Mouse (Mus musculus): ENCODE measurements around the gene Fermt3. TPM values are rescaled to one million over a fixed set of nuclear protein-coding genes. Genes with fewer than 3 reads are reported as not detected.

Fermt3 gene
- polyA plus RNA-seq, 1 experiment from 2014 or later, result 8.2 TPM

- Histone ChIP-seq H3K36me3 (peaks cover 19% of the 10 kb centered on the region), H3K27ac (replicated peaks) (peak within 1 kb of the TSS; percentile 95), H3K4me3 (peak within 1 kb of the TSS; percentile 78), H3K27me3 (peaks cover 37% of the 10 kb centered on the region), H3K9me3 (no peaks in the 10 kb centered on the region), H3K4me2 (replicated peaks) (peak within 1 kb of the TSS; percentile 94), H3K4me1 (peaks cover 58% of the 10 kb centered on the region), H3K9ac (replicated peaks) (peak within 1 kb of the TSS; percentile 92)
- WGBS, result under 1% methylated on average over 76 of the region's 84 CpGs
- peak; percentile 69 for ATAC-seq (ENCODE audit: low FRiP score, low read depth)
Observed at GRCm38 (mm10) chr19:6974211-6975205, 44.8 kb downstream of the Fermt3 start, which contains the start of gene Ppp1r14b. Ppp1r14b (plus strand) TSS chr19:6974968.

- Histone ChIP-seq H3K27me3 (peaks cover 45% of the 10 kb centered on the region), H3K36me3 (peaks cover 19% of the 10 kb centered on the region), H3K4me1 (peaks cover 56% of the 10 kb centered on the region), H3K9me3 (no peaks in the 10 kb centered on the region), H3K4me2 (replicated peaks) (peak overlapping the region; percentile 94), H3K4me3 (peak overlapping the region; percentile 78), H3K27ac (replicated peaks) (peak overlapping the region; percentile 95; the same call in 1 of the 2 replicates), H3K9ac (replicated peaks) (peak overlapping the region; percentile 92)
- ATAC-seq (ENCODE audit: low FRiP score, low read depth), result no peak
- WGBS, result 36% methylated on average over 11 of the region's 12 CpGs
Observed at GRCm38 (mm10) chr19:6973581-6974190, 45.6 kb downstream of the Fermt3 start.

- H3K27ac ChIP-seq (replicated peaks), result no peak overlapping the region
- no peak for ATAC-seq (ENCODE audit: low FRiP score, low read depth)
- H3K9ac ChIP-seq (replicated peaks), result no peak overlapping the region
- H3K27me3 ChIP-seq, result peaks cover 57% of the 10 kb centered on the region
- no peak overlapping the region for H3K4me2 ChIP-seq (replicated peaks)
- peaks cover 43% of the 10 kb centered on the region for H3K4me1 ChIP-seq
- H3K4me3 ChIP-seq, result no peak overlapping the region
- peaks cover 9% of the 10 kb centered on the region for H3K36me3 ChIP-seq
- 81% methylated on average over 13 of the region's 13 CpGs for WGBS
- no peaks in the 10 kb centered on the region for H3K9me3 ChIP-seq
Observed at GRCm38 (mm10) chr19:6972247-6972917, 46.9 kb downstream of the Fermt3 start.

GRCm38 (mm10) chr19:6971644-6972043, 47.6 kb downstream of the Fermt3 start:
- no peak overlapping the region for H3K27ac ChIP-seq (replicated peaks)
- no peak overlapping the region for H3K4me2 ChIP-seq (replicated peaks)
- peaks cover 37% of the 10 kb centered on the region for H3K4me1 ChIP-seq
- H3K9ac ChIP-seq (replicated peaks), result no peak overlapping the region
- H3K27me3 ChIP-seq, result peaks cover 57% of the 10 kb centered on the region
- no peak for ATAC-seq (ENCODE audit: low FRiP score, low read depth)
- H3K9me3 ChIP-seq, result no peaks in the 10 kb centered on the region
- 51% methylated on average over 6 of the region's 6 CpGs for WGBS
- no peak overlapping the region for H3K4me3 ChIP-seq
- H3K36me3 ChIP-seq, result 0 out of 2 replicates have a peak, but pooled peaks cover 3% of the 10 kb centered on the region

- WGBS, result 21% methylated on average over 11 of the region's 11 CpGs
- ATAC-seq (ENCODE audit: low FRiP score, low read depth), result no peak
- Histone ChIP-seq H3K4me2 (replicated peaks) (peak overlapping the region; percentile 53; the same call in 1 of the 2 replicates), H3K27ac (replicated peaks) (no peak overlapping the region), H3K4me3 (peak overlapping the region; percentile 44), H3K4me1 (peaks cover 28% of the 10 kb centered on the region), H3K27me3 (peaks cover 57% of the 10 kb centered on the region), H3K9me3 (no peaks in the 10 kb centered on the region), H3K9ac (replicated peaks) (no peak overlapping the region), H3K36me3 (no peaks in the 10 kb centered on the region)
Observed at GRCm38 (mm10) chr19:6970460-6971085, 48.7 kb downstream of the Fermt3 start.

- 1% methylated on average over 55 of the region's 55 CpGs for WGBS
- H3K9me3 ChIP-seq, result no peaks in the 10 kb centered on the region
- peak overlapping the region; percentile 31; the same call in 1 of the 2 replicates for H3K9ac ChIP-seq (replicated peaks)
- no peak overlapping the region for H3K27ac ChIP-seq (replicated peaks)
- peaks cover 28% of the 10 kb centered on the region for H3K4me1 ChIP-seq
- ATAC-seq (ENCODE audit: low FRiP score, low read depth), result 0 out of 2 replicates have a peak, but pooled peaks have one; percentile 25
- H3K4me2 ChIP-seq (replicated peaks), result peak overlapping the region; percentile 53
- no peaks in the 10 kb centered on the region for H3K36me3 ChIP-seq
- H3K4me3 ChIP-seq, result peak overlapping the region; percentile 44
- H3K27me3 ChIP-seq, result peaks cover 57% of the 10 kb centered on the region
Observed at GRCm38 (mm10) chr19:6969665-6970381, 49.4 kb downstream of the Fermt3 start.

- Histone ChIP-seq H3K9me3 (no peaks in the 10 kb centered on the region), H3K27ac (replicated peaks) (no peak overlapping the region), H3K4me3 (peak overlapping the region; percentile 44), H3K27me3 (peaks cover 57% of the 10 kb centered on the region), H3K4me1 (peaks cover 28% of the 10 kb centered on the region), H3K4me2 (replicated peaks) (peak overlapping the region; percentile 53), H3K9ac (replicated peaks) (peak overlapping the region; percentile 31; the same call in 1 of the 2 replicates), H3K36me3 (0 out of 2 replicates have a peak, but pooled peaks cover 2% of the 10 kb centered on the region)
- WGBS, result under 1% methylated on average over 20 of the region's 20 CpGs
- ATAC-seq (ENCODE audit: low FRiP score, low read depth), result no peak
Observed at GRCm38 (mm10) chr19:6969291-6969664, 50.0 kb downstream of the Fermt3 start.

GRCm38 (mm10) chr19:6968491-6969271, 50.6 kb downstream of the Fermt3 start:
- Histone ChIP-seq H3K36me3 (0 out of 2 replicates have a peak, but pooled peaks cover 3% of the 10 kb centered on the region), H3K9ac (replicated peaks) (no peak overlapping the region), H3K4me2 (replicated peaks) (peak overlapping the region; percentile 53), H3K27me3 (peaks cover 57% of the 10 kb centered on the region), H3K4me3 (peak overlapping the region; percentile 44), H3K9me3 (no peaks in the 10 kb centered on the region), H3K27ac (replicated peaks) (no peak overlapping the region), H3K4me1 (peaks cover 23% of the 10 kb centered on the region)
- WGBS, result 15% methylated on average over 15 of the region's 15 CpGs
- ATAC-seq (ENCODE audit: low FRiP score, low read depth), result no peak

GRCm38 (mm10) chr19:6956461-6956860, 62.8 kb downstream of the Fermt3 start:
- Histone ChIP-seq H3K27me3 (no peaks in the 10 kb centered on the region), H3K9me3 (no peaks in the 10 kb centered on the region), H3K4me2 (replicated peaks) (no peak overlapping the region), H3K9ac (replicated peaks) (no peak overlapping the region), H3K4me3 (no peak overlapping the region), H3K4me1 (peaks cover 13% of the 10 kb centered on the region), H3K27ac (replicated peaks) (no peak overlapping the region), H3K36me3 (peaks cover 17% of the 10 kb centered on the region)
- ATAC-seq (ENCODE audit: low FRiP score, low read depth), result no peak
- 79% methylated on average over 10 of the region's 10 CpGs for WGBS

- Histone ChIP-seq H3K4me1 (peaks cover 14% of the 10 kb centered on the region), H3K4me2 (replicated peaks) (no peak overlapping the region), H3K9ac (replicated peaks) (no peak overlapping the region), H3K27ac (replicated peaks) (no peak overlapping the region), H3K36me3 (peaks cover 15% of the 10 kb centered on the region), H3K27me3 (no peaks in the 10 kb centered on the region), H3K4me3 (no peak overlapping the region), H3K9me3 (no peaks in the 10 kb centered on the region)
- WGBS, result 88% methylated on average over 7 of the region's 7 CpGs
- ATAC-seq (ENCODE audit: low FRiP score, low read depth), result no peak
Observed at GRCm38 (mm10) chr19:6955424-6955823, 63.8 kb downstream of the Fermt3 start.

Measured in midbrain, embryonic 12.5 days (tissue).